Mouse (Mus musculus) urinary bladder, adult 2 months (tissue): ENCODE measurements around the gene Mrps15. TPM values are rescaled to one million over a fixed set of nuclear protein-coding genes. Genes with fewer than 3 reads are reported as not detected.

Experiments used
- DNase-seq: peaks from one replicate; pipeline ENCODE4 v3.0.0; 2022; ENCODE audit warnings: low spot score
- polyA plus RNA-seq: library from polyadenylated mRNA; depleted of rRNA; stranded (reverse); fragments of >200 nt; gene quantifications from 2 replicates; pipeline ENCODE4 v1.2.3, GENCODE M21; 2012; rRNA removed

The Mrps15 gene
- polyA plus RNA-seq: 44.0 and 51.4 TPM in 2 replicates

- DNase-seq: peak; percentile 70
These were observed at the start of gene Mrps15 for GRCm38 (mm10) chr4:126046851-126047585. Gene Mrps15 (plus strand): TSS chr4:126046925.

GRCm38 (mm10) chr4:125997826-125998225, 48.9 kb upstream of the Mrps15 start:
- DNase-seq: no peak

DNA sequence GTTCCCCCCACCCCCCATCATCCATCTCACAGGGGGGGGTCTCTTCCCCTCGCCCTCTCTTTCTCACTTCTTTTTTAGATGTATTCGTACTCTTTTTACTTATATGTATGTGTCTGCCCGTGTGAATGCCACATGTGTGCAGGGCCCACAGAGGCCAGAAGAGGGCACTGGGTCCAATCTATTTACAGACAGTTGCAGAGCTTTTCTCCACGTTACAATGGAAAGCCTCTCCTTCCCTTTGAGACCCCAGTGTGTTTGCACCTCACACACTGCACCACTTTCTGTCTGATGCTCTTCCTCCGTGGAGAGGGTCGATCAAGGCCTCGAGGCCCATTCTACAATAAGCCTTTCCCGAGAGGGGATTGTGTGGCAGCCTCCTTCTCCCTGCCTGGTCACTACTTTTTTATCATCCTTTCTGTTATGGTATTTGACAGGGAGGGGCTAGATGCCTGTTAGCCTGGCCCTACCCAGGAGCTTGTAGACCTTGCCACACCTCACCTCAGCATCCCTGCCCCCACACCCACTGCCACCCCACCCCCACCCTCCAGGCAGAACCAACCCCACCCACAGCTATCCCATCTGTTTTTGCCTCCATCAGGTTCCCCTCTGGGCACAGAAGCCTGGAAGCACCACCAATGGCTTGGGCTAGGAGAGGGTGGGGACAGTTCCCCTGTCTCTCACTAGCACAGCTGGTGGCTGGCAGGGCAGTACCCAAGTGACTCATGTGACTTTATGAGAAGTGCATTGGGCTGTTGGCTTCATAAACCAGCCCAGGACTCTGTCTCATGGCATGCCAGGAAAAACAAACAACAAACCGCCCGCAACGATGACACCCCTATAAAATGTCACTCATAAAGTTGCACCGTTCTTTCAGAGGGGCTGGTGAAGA, 45.2 kb upstream of the Mrps15 start:
- no peak for DNase-seq

DNA sequence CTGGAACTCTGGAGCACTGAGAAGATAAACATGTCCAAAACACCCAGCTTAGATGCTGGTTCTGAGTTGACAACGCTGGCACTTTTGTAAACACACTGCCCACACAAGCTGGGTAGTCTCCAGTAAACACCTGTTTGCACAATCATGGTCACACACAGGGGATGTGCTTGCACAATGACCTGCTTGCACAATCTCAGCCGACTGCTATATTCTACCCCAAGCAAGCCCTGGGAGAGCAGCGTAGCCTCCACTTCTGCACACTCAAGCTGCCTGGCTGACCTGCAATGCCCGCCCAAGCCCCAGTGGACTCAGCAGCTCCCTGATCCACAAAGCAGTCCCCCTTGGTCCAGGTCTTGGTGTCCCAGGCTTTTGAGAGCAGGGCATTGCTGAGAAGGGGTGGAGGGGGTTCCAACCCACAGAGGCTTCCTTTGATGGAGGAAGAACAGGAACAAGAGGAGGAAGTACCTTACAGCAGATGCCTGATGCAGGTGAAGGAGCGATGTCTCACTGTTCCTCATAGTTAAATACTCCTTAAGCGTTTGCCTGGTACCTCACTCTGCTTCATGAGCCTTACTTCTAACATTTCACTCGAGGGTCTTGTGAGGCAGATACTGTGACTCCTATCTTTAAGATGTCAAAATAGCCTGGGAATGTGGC, 28.9 kb upstream of the Mrps15 start:
- DNase-seq: no peak

- DNase-seq: no peak
These were observed 27.7 kb upstream of the Mrps15 start for GRCm38 (mm10) chr4:126018966-126019538.

DNA sequence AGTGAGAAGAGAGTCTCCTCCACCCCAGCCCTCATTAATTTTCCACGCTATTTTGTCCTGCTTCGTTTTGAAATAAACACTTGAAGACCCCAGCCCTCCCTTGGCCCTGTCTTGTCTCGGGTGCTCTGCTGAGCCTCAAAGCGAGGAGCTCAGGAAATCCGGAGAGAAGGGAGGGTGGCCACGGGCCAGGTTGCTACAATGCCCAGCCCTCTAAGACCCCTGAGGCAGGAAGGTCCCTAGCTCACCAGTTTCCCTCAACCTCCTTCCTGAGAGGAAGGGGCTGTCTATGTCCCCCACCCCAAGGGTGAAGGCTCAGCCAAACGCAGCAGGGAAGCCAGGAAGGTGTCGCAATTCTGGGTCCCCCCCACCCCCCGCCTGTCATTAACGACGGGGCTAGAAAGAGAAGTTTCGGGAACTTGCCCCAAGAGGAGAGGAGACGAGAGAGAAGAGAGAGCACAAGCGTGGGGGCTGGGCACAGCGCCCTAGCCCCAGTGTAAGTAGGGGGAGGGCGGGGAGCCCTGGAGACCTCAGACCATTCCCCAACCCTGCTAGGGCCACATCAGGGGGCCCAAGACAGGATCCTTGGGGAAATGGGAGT, 22.3 kb upstream of the Mrps15 start, which contains the start of gene Csf3r:
Gene Csf3r (plus strand): TSS at position 248 of the 598 bp plus-strand sequence.
- DNase-seq: no peak

DNA sequence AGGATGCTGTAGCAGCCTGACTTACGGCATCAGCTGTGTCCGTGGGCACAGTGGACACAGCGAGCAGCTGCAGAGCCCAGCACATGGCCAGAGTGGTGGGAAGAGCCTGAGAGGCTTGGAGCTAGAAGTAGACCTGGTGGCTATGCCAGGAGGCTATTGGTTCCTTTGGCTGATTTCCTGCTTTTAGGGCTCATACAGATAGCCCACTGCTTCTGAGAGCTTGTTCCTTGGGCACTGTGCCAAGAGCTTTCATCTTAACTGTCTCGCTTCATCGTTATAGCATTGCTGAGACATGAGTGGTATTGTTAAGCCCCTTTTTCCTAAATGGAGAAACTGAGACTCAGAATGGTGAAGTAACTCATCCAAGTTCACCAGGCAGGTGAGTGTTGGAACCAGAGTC, 20.9 kb upstream of the Mrps15 start:
- no peak for DNase-seq

- no peak for DNase-seq
These were observed 18.7 kb upstream of the Mrps15 start for GRCm38 (mm10) chr4:126027980-126028379.

DNA sequence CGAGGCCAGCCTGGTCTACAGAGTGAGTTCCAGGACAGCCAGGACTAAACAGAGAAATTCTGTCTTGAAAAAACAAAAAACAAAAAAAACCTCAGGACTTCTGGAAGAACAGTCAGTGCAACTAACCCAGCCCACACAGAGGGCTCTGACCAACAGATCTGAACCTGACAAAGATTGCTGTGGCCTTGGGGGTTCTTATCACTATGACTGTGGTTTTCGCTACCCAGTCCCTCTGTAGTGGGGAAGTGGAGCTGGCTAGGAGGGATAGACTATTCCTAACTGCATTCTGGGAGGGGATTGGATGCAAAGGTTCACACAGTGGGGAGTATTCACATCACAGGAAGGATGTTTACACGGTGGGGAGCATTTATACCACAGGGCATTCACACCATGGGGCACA, 17.7 kb upstream of the Mrps15 start:
- no peak for DNase-seq

GRCm38 (mm10) chr4:126030705-126031104, 16.0 kb upstream of the Mrps15 start:
- no peak for DNase-seq

DNA sequence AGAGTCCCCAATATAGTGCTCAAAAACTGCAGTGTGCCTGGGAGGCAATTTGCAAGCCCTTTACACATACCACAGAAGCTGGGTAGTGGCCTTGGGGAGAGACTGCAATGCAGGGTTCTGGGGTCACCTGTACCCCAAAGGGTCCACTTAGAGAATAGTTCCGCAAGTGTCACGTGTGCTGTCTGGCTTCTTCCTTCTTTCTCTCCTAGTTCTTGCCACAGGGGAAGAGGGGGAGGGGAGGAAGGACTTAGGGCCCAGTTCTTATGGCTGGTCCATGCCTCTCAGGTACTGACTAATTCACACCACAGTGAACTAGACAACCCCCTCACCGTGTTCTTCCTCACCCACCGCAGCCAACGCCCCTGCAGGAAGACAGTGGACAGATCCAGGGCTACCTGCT, 11.3 kb upstream of the Mrps15 start:
- DNase-seq: no peak

- no peak for DNase-seq
These were observed 4.9 kb downstream of the Mrps15 start for GRCm38 (mm10) chr4:126051617-126052016.

DNA sequence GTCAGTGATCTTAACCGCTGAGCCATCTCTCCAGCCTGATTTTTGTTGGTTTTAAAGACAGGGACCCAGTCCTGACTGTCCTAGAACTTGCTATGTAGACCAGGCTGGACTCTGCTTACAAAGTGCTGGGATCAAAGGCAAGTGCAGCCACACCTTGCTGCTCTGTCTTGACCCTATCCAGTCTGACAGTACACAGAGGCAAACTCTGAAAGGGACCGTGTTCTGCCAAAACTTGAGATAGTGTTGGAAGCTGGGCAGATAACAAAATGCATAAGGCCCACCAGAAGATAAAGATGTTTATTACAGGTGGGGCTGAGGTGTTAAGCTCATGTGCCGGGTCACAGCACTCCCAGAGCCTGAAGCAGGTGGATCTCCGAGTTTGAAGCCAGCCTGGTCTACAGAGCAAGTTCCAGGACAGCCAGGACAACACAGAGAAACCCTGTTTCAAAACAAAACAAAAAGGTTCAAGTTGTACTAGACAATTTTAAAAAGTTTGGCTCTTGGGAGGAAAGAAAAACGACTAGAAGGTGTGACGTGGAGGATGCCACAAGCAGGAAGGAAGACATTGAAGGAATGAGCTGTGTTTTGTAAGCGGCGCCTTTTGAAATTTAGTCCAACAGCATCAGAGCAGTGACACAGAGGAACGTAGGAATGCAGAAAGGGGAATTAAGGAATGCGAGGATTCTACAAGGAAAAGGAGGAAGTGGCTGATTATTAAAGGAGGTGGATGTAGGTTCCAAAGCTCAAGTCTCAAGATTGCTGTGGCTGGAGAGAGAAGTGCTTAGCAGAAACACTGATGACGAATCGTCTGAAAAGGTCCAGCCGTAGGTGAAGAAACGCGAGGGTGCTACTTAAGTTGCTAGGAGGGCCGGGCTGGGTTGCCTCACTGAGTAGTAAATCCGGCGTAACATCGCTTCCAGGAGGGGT, 10.7 kb downstream of the Mrps15 start:
- DNase-seq: no peak

DNA sequence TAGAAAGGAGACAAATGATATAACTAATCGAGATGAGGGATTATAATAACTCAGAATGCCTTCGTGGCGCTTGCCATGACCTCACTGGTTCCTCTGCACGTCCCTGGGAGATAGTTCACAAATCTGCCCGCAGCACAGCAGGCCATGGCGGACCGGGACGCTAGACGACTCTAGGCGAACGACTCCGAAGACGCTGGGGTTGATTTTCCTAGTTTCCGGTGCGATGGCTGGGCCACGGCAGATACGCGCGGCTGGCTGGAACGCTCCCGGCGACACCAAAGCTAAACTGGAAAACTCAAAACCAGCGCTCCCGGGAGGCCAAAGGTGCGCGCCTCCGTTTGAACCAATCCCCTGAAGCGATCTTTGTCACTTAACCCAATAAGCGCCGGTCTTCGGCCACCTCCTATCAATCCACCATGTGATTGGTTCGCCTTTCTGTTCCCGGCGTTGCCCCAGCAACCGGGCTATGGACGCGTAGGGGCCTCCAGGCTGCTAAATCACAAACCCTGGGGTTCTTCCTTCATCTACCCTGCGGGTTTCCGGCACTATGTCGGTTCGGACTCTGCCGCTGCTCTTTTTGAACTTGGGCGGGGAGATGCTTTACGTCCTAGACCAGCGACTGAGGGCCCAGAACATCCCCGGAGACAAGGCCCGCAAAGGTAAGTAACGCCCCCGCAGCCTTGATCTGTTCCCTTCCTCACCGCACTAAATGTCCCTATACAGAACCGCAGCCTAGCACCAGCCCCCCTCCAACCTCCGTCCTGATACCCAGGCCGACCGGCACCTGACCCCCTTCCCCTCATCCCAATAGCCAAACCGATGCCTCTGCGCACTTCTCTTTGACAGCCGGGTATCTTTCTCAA, 11.6 kb downstream of the Mrps15 start, which contains the start of gene Oscp1:
Gene Oscp1 (plus strand): TSS at position 432 of the 863 bp plus-strand sequence.
- DNase-seq: peak; percentile 56

DNA sequence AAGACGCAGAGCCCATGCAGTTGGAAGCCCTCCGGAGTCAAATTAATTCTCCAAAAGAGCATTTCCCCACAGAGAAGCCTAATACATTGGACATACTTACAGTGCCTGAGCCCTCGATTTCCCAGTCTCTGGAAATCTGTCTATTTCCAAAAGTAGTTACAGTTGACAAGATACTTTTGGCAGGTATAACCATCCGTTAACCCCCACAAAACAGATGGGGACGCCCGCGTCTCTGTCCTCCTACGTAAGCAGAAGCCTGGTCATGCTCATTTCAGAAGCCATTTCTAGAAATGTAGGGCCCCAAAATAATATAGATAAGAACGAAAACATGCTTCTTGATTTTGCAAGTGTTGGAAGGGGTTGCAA, 12.3 kb downstream of the Mrps15 start:
- no peak for DNase-seq

GRCm38 (mm10) chr4:126062856-126063255, 16.1 kb downstream of the Mrps15 start:
- DNase-seq: no peak

DNA sequence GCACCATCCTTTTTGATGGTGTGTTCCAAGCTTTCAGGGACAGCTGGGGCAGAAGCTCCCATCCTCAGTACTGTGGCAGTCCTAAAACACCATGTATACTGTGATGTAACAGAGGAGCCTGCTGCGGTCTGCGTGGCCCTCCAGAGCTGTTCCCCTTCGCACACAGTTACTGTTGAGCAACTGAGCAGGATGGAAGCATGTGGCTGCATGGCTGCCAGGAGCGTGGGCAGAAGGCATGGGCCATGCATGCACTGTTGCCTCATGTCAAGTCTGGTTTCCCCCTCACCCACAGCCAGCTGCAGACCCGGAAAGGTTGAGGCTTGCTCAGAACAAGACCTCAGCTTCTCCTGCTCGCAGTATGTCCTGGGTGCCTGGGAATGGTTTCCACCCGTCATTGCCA, 18.5 kb downstream of the Mrps15 start:
- no peak for DNase-seq

DNA sequence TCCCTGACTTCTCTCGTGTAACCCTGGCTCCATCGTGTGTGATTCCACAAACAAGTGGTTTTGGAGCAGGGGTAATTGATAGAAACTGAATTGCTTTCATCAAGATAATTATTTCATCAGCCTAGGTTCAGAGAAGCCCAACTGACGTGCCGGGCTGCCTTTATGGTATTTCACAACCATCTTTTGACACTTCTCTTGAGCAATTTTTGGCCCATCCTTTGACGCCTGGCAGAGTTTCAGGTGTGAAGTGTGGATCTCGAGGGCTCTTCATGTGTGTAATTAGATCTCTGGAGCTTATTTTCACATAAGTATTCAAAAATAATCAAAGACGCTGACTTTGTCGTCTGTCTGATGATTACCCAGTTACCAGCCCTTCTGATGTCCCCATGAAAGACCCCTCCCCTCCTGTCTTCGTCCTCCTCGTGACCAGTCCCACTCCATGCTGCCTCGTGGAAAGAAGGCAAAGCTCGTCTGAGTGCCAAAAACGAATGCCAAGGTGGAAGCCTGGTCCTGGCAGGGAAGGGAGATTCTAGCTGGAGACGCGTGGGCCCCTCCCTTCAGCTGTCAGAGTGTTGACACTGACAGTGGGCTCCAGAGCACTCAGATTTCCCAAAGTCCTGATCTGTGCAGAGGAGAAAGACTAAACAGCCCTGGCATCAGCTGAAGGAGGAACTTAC, 20.8 kb downstream of the Mrps15 start:
- no peak for DNase-seq

- DNase-seq: no peak
These were observed 22.1 kb downstream of the Mrps15 start for GRCm38 (mm10) chr4:126068842-126069241.
